Mouse (Mus musculus) layer of hippocampus, adult 2 months (tissue): ENCODE measurements at regions not wholly inside any gene's neighbourhood (a gene's known extent, or its start where the extent isn't known, plus 50 kb on each side); places are given as distances from the start of the nearest gene placed in this dataset.

Experiments
- DNase-seq, 2 experiments: peaks; one replicate each; pipeline ENCODE4 v3.0.0; 2022; ENCODE audit warnings: low spot score in 2 of 2
- H3K27ac ChIP-seq: fragments of 200-600 bp; 2 replicates; pipeline ENCODE4 v1.8.1; 2022
- H3K4me3 ChIP-seq: fragments of 200-600 bp; 2 replicates; pipeline ENCODE4 v1.8.1; 2022; ENCODE audit warnings: mild to moderate bottlenecking
- CTCF ChIP-seq: fragments of 200-600 bp; conservative IDR thresholded peaks from 2 replicates; pipeline ENCODE4 v1.8.1; 2022; ENCODE audit warnings: antibody characterized with exemption, mild to moderate bottlenecking, moderate library complexity

- H3K27ac ChIP-seq: no peak overlapping the region
- no peak for TF ChIP-seq CTCF
- H3K4me3 ChIP-seq: no peak overlapping the region
- no peak for DNase-seq
These were observed 92.1 kb downstream of the Dact1 start for GRCm38 (mm10) chr12:71401621-71402416.

- no peak overlapping the region for H3K27ac ChIP-seq
- no peak for DNase-seq
- TF ChIP-seq CTCF: no peak
- H3K4me3 ChIP-seq: no peak overlapping the region
These were observed 97.6 kb downstream of the Dact1 start for GRCm38 (mm10) chr12:71407294-71407693.

DNA sequence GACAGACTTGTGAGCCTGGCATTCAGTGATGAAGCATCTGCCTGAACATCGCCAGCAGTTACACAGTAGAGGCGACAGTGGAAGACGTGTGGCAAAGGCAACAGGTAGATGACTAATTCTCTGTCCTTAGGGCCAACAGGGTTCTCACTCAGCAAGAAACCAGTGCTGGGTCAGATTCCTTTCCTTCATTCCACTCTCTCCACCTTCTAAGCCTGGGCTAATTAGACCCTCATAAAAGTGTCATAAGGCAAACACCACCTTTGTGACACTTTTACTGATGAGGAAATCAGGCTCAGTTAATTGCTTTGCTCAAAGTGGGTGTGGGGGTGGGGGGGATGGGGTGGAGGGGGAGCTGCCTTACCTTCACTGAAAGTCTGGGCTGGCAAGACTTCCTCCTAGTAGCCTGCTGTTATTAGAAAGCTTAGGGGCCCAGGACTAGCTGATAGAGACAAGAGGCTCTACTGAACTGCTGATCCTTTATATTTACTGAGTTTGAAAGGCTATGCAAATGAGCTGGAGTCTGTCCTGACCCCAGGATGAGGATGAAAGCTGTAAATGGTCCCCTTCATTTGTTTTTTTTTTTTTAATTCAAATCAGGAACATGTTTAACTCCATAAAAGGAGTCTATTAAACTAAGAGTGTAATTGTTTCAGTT is 98.8 kb downstream of the Dact1 start:
- no peak for DNase-seq
- no peak for TF ChIP-seq CTCF
- Histone ChIP-seq H3K4me3 (no peak overlapping the region), H3K27ac (no peak overlapping the region)

DNA sequence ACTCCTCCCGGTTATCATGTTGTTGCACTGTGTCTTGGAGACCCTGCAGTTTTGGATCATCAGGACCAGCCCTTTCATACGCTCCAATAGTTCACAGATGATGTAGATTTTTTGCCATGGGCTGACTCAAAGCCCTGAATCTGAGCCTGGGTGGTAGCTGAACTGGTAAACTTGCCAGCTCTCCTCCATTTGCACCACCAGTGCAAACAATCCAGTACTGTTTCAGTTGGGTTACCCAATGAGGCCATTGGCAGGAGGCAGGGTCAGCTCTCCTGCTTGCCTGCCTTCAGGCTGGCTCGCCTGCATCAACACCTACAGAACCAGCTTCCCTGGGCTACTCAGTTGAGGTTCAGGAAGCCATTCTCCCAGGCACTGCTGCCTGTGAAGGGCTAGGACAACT is 102.6 kb downstream of the Dact1 start:
- DNase-seq: no peak
- no peak overlapping the region for H3K4me3 ChIP-seq
- H3K27ac ChIP-seq: no peak overlapping the region
- no peak for TF ChIP-seq CTCF

DNA sequence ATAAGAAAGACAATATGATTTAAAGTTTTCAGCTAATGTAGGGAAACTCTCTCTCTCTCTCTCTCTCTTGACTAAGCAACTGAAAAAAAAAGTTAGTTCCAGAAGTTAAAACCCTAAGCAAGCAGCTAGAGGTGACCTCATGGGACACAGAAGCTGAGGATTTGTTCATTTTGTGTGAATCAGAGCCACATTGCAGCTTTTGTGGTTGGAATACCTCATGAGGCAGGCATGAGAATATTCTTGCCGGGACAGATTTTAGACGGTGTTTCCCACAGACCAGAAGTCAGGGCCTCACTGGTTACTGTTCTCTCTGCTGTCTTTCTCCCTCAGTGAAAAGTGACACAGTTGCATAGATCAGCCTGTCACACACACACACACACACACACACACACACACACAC is 107.3 kb downstream of the Dact1 start:
- no peak overlapping the region for H3K27ac ChIP-seq
- TF ChIP-seq CTCF: no peak
- no peak for DNase-seq
- no peak overlapping the region for H3K4me3 ChIP-seq

DNA sequence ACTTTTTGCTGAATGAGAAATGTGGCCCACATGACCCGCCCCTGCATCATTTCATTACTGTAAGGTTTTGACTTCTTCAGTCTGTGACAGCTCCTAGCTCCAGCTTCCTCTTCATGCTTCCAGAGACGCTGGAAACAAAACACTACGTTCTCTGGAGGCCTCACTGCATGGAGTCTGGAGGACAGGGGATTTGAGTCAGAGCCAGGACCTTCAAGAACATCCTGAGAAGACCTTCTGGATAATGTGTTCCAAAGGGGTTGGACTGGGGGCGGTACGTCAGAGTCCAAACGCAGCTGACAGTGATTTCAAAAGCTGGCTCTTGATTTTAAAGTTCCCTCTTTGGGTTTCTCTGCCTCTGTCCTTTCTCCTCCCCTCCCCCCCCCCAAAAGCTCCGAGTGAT is 108.5 kb downstream of the Dact1 start:
- Histone ChIP-seq H3K4me3 (no peak overlapping the region), H3K27ac (no peak overlapping the region)
- DNase-seq: no peak
- no peak for TF ChIP-seq CTCF

DNA sequence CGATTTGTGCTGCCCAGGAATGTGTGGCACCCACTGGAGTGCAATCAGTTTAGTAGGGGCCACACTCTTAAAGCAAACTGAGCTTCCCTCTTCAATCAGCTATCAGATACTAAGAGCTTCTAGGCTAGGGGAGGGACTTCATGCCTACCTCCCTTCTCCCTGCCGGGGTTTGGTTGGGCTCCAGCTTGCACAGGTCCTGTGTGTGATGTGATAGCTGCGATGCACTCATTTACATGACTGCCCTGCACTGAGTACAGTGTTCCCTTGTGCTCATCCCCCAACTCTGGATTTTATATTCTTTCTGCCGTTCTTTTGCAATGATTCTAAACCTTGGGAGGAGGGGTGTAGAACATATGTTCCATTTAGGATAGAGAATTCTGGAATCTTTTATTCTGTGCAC is 109.5 kb downstream of the Dact1 start:
- no peak for DNase-seq
- no peak overlapping the region for H3K27ac ChIP-seq
- no peak overlapping the region for H3K4me3 ChIP-seq
- TF ChIP-seq CTCF: no peak

DNA sequence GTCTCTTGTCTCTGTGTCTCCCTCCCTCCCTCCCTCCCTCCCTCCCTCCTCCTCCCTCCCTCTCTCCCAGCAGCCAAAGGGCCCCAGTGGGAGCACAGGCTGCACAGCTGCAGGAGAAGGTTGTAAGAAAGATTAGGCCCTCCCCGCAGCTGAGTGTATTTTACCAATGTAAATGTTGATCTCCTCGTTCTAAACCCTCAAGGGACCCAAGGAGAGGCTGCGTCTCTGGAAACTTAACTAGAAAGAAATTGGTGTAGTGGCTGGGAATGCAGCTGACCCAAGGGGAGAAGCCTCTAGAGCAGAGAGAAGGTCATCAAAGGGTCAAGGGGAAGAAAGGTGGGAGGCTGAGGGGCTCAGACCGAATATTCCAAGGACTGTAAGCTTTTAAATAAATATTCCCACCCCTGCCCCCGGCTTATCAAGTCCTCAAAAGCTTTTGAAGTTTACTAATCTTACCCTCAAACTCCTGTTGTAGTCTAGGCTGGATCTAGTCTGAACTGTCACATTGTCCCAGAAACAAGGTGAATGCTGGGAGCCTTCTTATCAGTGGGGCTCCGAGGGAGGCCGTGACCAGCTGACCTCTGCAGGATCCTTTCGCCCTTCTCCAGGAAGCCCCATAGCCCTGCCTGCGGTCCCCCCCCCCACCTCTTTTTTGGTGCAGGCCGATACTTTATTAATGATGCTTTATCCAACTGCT is 116.5 kb downstream of the Dact1 start:
- TF ChIP-seq CTCF: no peak
- Histone ChIP-seq H3K4me3 (no peak overlapping the region), H3K27ac (no peak overlapping the region)
- DNase-seq: no peak

DNA sequence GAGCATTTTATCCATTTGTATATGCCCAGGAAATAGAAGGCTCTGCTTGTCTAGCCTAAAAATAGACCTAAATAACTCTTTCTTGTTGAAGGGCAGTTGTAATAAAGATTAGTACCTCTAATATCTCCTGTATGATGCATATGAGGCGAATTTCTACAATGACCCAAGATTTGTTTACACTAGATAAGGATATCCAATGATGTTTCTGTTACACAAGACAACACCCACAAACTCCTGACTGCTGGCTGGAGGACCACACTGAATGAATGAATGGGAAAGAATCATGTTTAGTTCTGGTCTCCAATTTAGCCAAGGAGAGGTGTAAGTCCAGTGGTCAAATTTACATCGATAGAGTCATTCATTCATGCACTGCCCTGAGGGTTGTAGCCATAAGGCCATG is 118.3 kb downstream of the Dact1 start:
- DNase-seq: no peak
- no peak for TF ChIP-seq CTCF
- Histone ChIP-seq H3K27ac (no peak overlapping the region), H3K4me3 (no peak overlapping the region)

DNA sequence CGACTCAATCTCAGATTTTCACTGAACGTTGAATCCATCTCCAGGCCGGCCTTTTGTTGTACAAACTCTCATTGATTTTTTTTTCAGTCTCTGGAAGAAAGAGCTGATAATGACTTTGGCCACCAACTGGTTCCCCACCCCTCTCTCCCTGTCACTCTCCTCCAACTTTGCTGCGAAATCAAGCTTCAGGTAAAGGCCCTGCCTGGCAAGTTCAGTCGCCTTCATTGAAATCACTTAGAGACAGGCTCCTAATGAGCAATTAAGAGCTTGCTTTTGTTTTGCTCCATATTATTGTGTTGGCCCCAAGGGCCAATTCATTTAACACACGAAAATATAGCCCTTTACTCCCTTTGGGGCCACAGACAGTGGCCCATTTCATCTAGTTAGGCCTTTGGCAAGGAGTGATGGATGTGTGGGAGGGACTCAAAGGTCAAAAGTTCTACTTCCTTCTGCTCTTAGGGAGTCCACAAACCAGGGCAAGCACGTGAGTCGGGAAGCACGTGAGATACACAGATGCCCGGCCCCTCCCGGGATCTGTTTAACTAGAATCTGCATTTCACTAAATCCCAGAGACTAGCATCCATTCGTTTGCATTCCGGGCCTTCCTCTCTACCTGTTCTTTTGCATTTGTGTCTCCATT is 120.0 kb downstream of the Dact1 start:
- Histone ChIP-seq H3K27ac (no peak overlapping the region), H3K4me3 (no peak overlapping the region)
- TF ChIP-seq CTCF: no peak
- no peak for DNase-seq

GRCm38 (mm10) chr12:71430331-71430730 is 120.6 kb downstream of the Dact1 start:
- no peak overlapping the region for H3K27ac ChIP-seq
- H3K4me3 ChIP-seq: no peak overlapping the region
- TF ChIP-seq CTCF: no peak
- DNase-seq: no peak

DNA sequence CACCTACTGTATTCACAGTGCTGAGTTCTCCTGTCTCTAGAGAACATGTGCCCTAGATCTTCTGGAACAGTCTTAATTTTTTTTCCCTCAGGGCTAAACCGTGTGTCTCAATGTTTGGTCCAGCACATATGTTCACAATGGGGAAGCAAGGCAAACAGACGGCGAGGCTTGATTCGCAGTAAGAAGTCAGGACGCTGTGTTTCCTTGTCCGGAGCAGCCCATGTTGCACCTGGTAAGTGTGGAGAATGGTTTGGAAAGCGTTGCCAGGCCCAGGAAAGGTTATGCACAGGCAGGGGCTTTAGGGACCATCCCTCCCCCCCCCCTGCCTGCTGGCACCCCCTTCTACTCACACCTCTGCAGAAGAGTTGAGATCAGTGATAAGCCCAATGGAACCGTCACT is 121.4 kb downstream of the Dact1 start:
- Histone ChIP-seq H3K4me3 (no peak overlapping the region), H3K27ac (no peak overlapping the region)
- no peak for DNase-seq
- TF ChIP-seq CTCF: no peak

- no peak overlapping the region for H3K27ac ChIP-seq
- no peak for TF ChIP-seq CTCF
These were observed 124.0 kb downstream of the Dact1 start for GRCm38 (mm10) chr12:71433549-71434200.

More at GRCm38 (mm10) chr12:71433549-71434200, 124.0 kb downstream of the Dact1 start:
- no peak for DNase-seq
- H3K4me3 ChIP-seq: no peak overlapping the region
